Mouse (Mus musculus) stomach, postnatal 0 days (tissue): ENCODE measurements at regions not wholly inside any gene's neighbourhood (a gene's known extent, or its start where the extent isn't known, plus 50 kb on each side); places are given as distances from the start of the nearest gene placed in this dataset.

Experiments
- CTCF ChIP-seq: IDR thresholded peaks from 2 replicates; pipeline ENCODE4 v1.5.1; 2016; ENCODE audit warnings: antibody characterized with exemption, low read depth, mild to moderate bottlenecking, moderate library complexity
- EP300 ChIP-seq: optimal IDR thresholded peaks from 2 replicates; pipeline ENCODE3; 2016; ENCODE audit warnings: antibody characterized with exemption

- TF ChIP-seq EP300 = no peak
- TF ChIP-seq CTCF = no peak
Observed at GRCm38 (mm10) chr8:115423056-115423455, 284.5 kb downstream of the Maf start.
